Mouse (Mus musculus) forebrain, embryonic 11.5 days (tissue): Measurements from ENCODE around the gene Gm10408. TPM values are rescaled to one million over a fixed set of nuclear protein-coding genes. Genes with fewer than 3 reads are reported as not detected.
"Not testable (repeated sequence)": the region's sequence is repeated elsewhere in the genome, so short reads cannot be mapped to it uniquely, and the experiment has no call there.

Source experiments
- ATAC-seq: fragments of 200-750 bp; cut with Nextera tagmentation; replicated peaks from 2 replicates; pipeline ENCODE4 v1.8.0; 2017; ENCODE audit warnings: moderate TSS enrichment; ENCODE audit not compliant: low FRiP score
- DNase-seq: peaks from one replicate; pipeline ENCODE4 v3.0.0-alpha.2; 2017; ENCODE audit warnings: low spot score
- H3K27ac ChIP-seq: fragments of 300-500 bp; sonication (generic); 2 replicates; pipeline ENCODE4 v1.5.1; 2014; ENCODE audit warnings: low read depth, low read length
- H3K27me3 ChIP-seq: fragments of 300-500 bp; sonication (generic); 2 replicates; pipeline ENCODE4 v1.6.1; 2014; ENCODE audit warnings: mild to moderate bottlenecking, low read length, mixed read lengths; ENCODE audit not compliant: control insufficient read depth, insufficient read depth
- H3K36me3 ChIP-seq: fragments of 300-500 bp; sonication (generic); 2 replicates; pipeline ENCODE4 v1.6.1; 2014; ENCODE audit warnings: mild to moderate bottlenecking, low read length, moderate library complexity, mixed read lengths; ENCODE audit not compliant: control insufficient read depth, insufficient read depth
- H3K4me1 ChIP-seq: fragments of 300-500 bp; sonication (generic); replicated peaks from 2 replicates; pipeline ENCODE4 v1.6.1; 2014; ENCODE audit warnings: low read length, mixed read lengths; ENCODE audit not compliant: control insufficient read depth, insufficient read depth
- H3K4me2 ChIP-seq: fragments of 300-500 bp; sonication (generic); 2 replicates; pipeline ENCODE4 v1.6.1; 2014; ENCODE audit warnings: low read depth, mild to moderate bottlenecking, low read length, moderate library complexity, mixed read lengths; ENCODE audit not compliant: severe bottlenecking
- H3K4me3 ChIP-seq: fragments of 300-500 bp; sonication (generic); 2 replicates; pipeline ENCODE4 v1.5.1; 2014; ENCODE audit warnings: low read depth, low read length
- H3K9ac ChIP-seq: fragments of 300-500 bp; sonication (generic); 2 replicates; pipeline ENCODE4 v1.6.1; 2014; ENCODE audit warnings: low read length
- H3K9me3 ChIP-seq: fragments of 300-500 bp; sonication (generic); 2 replicates; pipeline ENCODE4 v1.6.1; 2016; ENCODE audit warnings: low read length, mixed read lengths; ENCODE audit not compliant: control insufficient read depth
- WGBS: fragments of 180-500 bp; shearing (Covaris S2); extraction: QIAGEN DNeasy Blood & Tissue Kit; methylation state at CpG from one replicate; pipeline ENCODE4 v1.1.7; 2014; 5-methylcytosine and 5-hydroxymethylcytosine counted together
- polyA plus RNA-seq: library from polyadenylated mRNA; unstranded; fragments of >200 nt; fragmentation: Nextera tagmentation; extraction: Ambion mirVana; gene quantifications from 2 replicates; pipeline ENCODE4 v1.2.1, GENCODE M21; 2014

Gm10408 gene
- not detected in 2 replicates for polyA plus RNA-seq

- H3K27ac ChIP-seq, H3K9me3 ChIP-seq, ATAC-seq, H3K4me3 ChIP-seq, H3K4me1 ChIP-seq, H3K27me3 ChIP-seq, H3K9ac ChIP-seq, H3K4me2 ChIP-seq, DNase-seq, H3K36me3 ChIP-seq: not testable (repeated sequence)
- no CpG with 5 or more reads among the region's 3 CpGs for WGBS
Observed at GRCm38 (mm10) chr14:3449079-3449478, at the start of gene Gm10408. Gm10408 (plus strand) TSS chr14:3449379.

GRCm38 (mm10) chr14:3412314-3412713 lies 36.9 kb upstream of the Gm10408 start, which contains the start of gene Gm10409:
Gm10409 (plus strand) TSS chr14:3412614.
- not testable (repeated sequence) for DNase-seq, ATAC-seq
- no CpG with 5 or more reads among the region's 32 CpGs for WGBS

GRCm38 (mm10) chr14:3427803-3428202 lies 21.4 kb upstream of the Gm10408 start, which contains the start of gene Gm3005:
Gm3005 (plus strand) TSS chr14:3428103.
- not testable (repeated sequence) for H3K4me1 ChIP-seq, ATAC-seq, H3K4me2 ChIP-seq, H3K27ac ChIP-seq, DNase-seq, H3K9me3 ChIP-seq, H3K36me3 ChIP-seq, H3K9ac ChIP-seq, H3K27me3 ChIP-seq, H3K4me3 ChIP-seq
- no CpG with 5 or more reads among the region's 2 CpGs for WGBS

More at GRCm38 (mm10) chr14:3412314-3412713, 36.9 kb upstream of the Gm10408 start, which contains the start of gene Gm10409:
- H3K9me3 ChIP-seq, H3K4me1 ChIP-seq, H3K27ac ChIP-seq, H3K27me3 ChIP-seq, H3K36me3 ChIP-seq, H3K4me2 ChIP-seq, H3K4me3 ChIP-seq, H3K9ac ChIP-seq: not testable (repeated sequence)

Other genes with a start within 250 kb of the Gm10408 start
- gene D830030K20Rik, start 240.9 kb upstream of the Gm10408 start, polyA plus RNA-seq = 7.3 and 7.6 TPM in 2 replicates
- not detected in 2 replicates for gene Gm2956, start 116.8 kb upstream of the Gm10408 start, polyA plus RNA-seq
- not detected in 2 replicates for gene Gm10413, start 54.3 kb upstream of the Gm10408 start, polyA plus RNA-seq
- gene Gm10409, start 36.8 kb upstream of the Gm10408 start, polyA plus RNA-seq = 1.7 and 2.3 TPM in 2 replicates
- 1.7 and 2.2 TPM in 2 replicates for gene Gm3005, start 21.3 kb upstream of the Gm10408 start, polyA plus RNA-seq
- gene Gm3012, start 185.1 kb downstream of the Gm10408 start, polyA plus RNA-seq = not detected in 2 replicates
- 1.7 and 2.3 TPM in 2 replicates for gene Gm3020, start 202.7 kb downstream of the Gm10408 start, polyA plus RNA-seq
- not detected in 2 replicates for gene Gm3043, start 239.4 kb downstream of the Gm10408 start, polyA plus RNA-seq